Mouse (Mus musculus) liver (tissue): ENCODE results near the gene Ift88.

Experiments
- DNase-seq: peaks from one replicate; pipeline ENCODE4 v3.0.0-alpha.2; 2020; ENCODE audit warnings: mixed read lengths

Ift88 gene

DNA sequence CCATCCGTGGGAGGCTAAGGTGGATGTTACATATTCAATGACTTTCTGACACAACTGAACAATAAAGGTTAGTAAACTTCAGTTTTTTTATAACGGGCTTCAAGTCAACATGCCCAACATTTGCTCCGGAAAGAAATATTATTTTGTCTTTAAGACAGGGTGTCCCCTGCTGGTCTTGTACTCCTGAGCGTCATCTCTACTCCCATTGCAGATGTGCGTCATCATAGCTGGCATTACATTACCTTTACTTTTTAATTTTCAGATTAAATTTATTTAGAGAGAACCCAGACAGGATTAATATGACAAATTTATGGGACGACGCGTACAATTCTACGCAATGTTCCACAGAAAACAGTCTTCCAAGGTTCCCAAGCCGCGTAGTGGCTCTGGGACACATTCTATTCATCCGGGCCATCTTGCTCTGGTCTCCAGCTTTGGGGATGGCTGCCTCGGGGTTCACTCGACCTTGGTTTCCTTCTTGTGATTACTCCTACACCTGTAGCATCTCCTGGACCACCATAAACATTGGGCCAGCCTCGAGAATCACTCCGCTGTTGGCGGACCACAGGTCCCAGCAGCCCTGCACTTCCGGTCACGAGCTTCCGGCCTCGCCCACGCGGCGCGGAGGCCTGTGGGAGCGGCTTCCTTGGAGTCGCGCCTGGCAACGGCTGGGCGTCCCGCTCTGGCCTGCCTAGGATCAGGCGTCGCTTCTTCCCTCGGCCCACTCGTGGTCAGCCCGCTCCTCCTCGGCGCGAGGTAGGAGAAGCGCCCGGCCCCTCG lies at the start of gene Ift88:
TSS of gene Ift88 (plus strand) at position 631 of the 780 bp plus-strand sequence.
- DNase-seq: peak; percentile 89

DNA sequence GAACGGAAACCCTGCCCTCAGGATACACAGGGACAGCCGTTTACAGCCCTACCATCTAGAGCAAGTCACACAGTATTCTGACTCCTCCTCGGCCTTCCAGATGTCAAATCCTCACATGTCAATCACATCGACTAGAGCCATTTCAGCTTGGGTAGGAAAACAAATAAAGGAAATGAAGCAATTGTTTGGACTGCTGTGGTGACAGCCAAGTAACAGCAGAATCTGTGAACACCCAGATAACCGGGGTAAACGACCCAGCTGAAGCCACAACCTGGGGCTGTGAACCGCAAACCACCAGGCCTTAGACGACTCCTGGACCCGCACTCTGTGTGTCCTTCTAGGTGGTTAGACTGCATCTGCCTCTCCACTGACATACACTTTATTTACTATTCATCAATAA lies 48.7 kb upstream of the Ift88 start:
- DNase-seq: no peak

DNA sequence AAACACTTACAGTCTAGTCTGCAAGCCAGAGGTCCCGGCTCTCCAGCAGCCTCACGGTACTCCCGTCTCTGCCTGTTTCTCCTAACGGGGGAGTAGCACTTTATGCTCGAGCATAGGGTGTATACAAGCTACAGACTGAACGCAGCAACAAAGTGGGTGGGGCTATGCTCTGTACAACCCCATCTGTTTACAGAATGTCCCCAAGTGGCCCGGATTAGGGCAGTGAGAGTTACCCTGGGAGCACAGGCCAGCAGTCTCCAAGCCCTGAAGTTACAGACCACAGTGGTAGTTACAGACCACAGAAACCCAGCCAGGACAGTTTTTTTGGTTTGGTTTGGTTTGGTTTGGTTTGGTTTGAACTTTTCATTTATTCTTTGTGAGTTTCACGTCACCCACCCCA lies 47.8 kb upstream of the Ift88 start:
- no peak for DNase-seq

DNA sequence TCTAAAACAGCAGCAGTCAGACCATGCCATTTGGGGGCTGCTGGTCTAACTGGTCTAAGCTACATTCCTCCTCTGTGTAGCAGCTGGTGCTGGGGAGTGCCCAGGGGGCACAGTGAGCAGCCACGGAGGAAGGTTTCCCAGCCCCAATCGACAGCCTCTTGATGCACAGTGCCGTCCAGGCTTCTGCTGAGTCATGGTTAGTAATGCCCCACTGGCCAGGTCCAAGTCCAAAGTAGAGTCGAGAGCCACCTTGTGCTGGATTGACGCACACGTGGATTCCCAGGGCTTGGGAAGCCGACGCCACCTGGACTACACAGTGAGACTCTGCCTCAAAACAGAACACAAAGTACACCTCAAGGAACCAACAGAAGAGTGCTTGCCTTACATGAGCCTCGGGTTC lies 46.9 kb upstream of the Ift88 start:
- peak; percentile 12 for DNase-seq

DNA sequence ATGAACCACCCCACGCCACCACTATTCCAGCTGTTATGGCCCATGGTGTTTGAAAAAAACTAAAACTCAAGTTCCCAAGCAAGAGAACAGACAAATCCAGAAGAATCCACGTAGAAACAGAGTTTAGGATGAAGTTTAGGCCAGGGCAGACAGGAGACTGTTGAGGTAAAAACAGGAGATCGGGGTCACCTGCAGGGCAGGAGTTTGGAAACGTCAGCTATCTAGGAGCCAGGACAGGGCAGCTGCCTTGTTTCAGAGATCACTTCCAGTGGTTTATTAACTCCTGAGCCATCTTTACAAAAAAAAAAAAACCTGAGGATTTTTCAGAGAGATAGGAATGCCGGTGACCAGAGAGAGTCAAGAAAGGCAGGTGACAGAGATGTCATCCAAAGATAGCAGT lies 46.3 kb upstream of the Ift88 start:
- DNase-seq: no peak

DNA sequence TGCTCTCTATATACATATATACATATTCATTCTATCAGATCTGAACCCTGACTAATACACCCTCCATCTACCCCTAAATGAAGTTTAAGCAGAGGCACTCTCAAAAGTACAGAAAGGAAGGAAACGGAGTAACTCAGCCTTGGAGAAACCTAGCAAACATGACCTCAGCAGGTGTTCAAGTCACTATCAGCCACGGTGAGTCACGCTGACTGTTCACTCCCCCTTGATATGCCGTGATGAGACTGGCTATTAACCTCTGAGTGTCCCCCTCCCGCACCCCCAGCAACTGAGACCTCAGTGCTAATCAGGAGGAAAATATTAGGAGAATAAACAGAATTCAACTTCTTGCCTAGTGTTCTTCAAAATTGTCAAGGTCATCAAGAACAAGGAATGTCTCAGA lies 38.2 kb upstream of the Ift88 start:
- no peak for DNase-seq

DNA sequence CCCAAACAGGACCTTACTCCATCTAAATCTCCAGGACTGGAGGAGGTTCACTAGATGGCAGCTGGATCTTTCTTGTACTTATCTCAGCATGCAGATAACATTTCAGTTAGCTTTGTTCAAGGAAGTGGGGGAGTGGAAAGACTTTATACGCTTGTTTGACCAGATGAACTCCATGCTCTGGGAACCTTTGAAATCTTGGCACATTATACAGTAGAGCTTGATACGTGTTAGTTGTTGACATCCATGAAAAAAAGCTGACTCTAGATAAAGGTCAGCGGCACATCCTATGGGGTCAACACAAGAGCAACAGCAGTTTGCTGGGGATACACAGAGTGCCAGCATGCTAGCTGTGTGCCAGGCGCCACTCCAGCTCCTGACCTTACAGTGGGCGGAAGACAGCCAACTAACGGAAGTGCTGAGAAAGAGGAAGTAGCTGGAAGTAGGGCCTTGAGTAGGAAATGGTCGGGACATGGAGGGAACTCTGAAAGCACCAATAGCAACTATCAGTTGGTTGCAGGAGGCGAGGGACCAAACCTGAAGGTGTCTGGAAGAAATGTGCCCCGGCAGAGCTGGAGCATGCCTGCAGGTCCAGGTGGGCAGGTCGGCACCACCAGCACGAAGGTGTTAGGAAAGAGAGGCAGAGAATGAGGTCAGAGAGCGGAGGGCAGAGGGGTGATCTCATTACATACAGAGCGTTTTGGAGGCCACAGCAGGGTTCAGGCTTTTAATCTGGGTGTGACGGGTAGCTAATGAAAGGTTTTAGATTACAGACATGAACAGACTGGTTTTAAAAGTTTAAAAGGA lies 36.9 kb upstream of the Ift88 start:
- DNase-seq: no peak

DNA sequence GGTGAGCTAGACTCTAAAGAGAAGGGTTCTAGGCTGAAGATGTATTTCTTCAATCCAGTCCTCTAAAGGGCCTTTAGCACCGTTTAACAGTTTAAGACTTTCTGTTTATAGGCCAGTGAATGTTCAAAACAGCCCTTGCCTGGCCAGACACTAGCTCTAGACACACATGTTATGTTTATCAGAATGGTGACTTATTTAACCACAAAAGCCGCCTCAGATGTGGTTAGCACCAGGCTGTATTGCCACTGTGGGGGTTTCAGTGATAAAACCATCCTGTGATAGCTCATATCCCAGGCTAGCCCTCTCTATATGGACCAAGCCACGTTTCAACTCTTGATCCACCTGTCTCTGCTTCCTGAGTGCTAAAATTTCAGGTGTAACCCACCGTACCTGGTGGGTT lies 32.2 kb upstream of the Ift88 start:
- DNase-seq: no peak

DNA sequence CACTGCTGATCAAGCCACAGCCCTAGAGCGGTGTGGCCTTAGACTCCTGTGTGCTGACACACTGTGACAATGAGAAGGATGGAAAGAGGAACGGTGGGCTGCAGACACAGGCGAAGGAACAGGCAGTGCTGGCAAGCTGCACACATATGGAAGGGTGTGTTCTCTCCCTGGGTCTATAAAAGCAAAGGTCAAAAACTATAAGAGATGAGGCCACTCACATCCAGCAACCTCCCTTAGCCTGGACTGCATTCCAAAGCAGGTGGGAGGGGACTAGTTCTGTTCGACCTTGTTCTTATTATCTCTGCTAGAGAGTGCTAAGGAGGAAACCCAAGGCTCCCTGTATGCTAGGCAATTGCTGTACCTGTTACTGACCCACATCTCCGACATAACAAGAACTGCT lies 31.6 kb upstream of the Ift88 start:
- no peak for DNase-seq

DNA sequence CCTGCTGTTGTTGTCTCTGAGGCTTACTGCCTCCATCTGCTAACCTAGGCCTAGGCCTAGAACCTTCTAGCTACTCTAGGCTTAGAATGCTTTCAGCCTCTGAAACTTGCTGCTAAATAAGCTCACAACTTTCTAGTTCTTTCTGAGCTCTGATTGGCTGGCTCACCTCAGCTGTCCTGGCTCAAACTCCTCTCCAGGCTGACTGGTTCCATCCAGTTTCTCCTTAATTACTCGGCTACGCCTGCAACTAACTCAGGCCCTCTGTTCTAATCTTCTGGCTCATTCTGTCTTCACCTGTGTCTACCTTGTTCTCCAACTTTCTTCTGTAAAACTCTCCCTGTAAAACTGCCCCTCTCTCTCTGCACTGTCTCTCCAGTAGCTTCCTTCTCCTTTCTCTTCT lies 28.4 kb upstream of the Ift88 start:
- DNase-seq: no peak

DNA sequence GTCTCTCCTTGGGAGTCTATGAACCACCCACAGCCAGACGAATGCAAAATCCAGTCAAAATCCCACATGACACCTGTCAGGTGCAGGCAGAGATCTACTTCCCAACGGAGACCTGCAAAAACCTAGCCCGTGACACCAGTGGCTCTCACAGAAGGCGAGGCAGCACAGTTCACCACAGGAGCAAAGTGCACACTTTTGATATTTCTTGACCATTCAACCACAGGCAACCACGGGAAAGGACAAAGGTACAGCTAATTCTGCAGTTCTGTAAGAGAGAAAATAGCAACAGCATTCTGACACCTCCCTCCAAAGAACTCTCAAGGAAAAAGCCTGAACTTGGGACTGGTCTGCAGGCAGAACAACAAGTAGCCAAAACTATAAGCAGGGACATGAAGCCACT lies 26.6 kb upstream of the Ift88 start:
- DNase-seq: no peak

DNA sequence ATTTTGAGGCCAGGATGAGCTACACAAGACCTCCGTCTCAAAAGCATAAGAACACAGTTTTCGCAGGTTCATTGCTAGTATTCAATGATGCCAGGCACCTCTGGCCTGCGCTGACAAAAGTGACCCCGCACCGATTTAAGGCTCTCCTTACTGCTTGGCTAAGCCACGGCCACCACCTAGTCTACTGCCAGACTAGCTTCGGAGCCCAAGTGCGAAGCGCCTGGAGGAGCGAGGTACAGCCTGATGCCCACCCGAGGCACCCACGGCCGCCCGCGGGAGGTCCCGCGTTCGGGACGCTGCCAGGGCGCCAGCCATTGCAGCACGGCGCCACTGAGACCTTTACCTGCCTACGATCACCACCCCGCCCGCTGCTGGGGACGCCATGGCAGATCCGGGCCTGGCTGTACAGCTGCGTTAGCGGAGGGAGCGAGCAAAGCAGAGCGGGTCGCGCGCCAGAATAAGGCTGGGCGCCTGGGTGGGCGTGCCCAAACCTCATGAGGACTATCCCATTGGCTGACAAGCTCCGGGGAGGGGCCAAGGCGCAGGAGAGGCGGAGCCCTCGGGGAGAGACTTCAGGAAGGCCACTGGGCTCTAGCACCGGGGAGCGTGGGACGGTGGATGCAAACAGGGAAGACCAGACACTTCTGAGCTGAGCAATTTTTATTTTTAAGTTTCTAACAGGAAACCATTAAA lies 25.7 kb upstream of the Ift88 start, which contains the start of gene Cryl1:
TSS of gene Cryl1 (minus strand) at position 465 of the 693 bp plus-strand sequence.
- DNase-seq: peak; percentile 97

DNA sequence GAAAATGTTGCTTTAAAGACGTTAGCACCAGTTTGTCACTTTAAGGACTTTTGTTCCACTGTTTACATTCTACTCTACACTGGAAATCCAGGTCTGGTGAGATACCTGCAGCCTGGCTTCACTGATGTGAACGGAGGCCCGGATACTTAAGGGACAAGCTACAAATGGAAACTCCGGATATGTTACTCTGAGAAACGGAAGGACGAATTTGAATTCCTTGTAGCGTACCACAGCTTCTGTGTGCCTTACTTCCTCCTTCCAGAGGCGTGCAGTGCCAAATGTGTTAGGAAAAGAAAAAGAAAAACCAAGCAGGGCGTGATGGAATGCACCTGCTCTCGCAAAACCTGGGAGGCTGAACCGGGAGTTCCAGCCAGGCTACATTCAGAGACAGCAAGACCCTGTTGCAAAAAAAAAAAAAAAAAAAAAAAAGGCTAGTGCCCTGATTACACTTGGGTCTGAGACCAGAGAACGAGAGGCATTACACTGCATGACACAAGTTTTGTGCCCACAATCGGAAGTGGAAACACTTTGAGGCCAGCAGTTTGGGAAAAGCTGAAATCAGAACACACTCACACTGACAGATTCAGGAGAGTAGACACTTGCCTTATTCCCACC lies 24.9 kb upstream of the Ift88 start:
- no peak for DNase-seq

DNA sequence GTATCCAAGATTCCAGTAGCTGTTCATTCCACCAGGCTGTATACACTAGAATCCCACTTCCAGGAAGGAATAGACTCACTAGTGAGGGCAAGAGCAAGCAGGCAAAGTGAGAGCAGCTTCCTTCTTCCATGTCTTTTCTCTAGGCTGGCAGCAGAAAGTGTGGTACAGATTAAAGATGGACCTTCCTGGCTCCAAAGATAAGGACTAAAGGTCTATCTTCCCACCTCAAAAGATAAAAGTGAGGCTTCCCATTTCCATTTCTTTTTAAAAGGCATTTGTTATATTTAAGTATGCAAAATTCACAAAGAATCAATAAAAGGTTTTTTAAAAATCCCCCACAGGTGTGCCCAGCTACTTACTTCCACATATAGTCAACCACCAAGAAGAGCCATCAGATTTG lies 21.0 kb upstream of the Ift88 start:
- DNase-seq: no peak

DNA sequence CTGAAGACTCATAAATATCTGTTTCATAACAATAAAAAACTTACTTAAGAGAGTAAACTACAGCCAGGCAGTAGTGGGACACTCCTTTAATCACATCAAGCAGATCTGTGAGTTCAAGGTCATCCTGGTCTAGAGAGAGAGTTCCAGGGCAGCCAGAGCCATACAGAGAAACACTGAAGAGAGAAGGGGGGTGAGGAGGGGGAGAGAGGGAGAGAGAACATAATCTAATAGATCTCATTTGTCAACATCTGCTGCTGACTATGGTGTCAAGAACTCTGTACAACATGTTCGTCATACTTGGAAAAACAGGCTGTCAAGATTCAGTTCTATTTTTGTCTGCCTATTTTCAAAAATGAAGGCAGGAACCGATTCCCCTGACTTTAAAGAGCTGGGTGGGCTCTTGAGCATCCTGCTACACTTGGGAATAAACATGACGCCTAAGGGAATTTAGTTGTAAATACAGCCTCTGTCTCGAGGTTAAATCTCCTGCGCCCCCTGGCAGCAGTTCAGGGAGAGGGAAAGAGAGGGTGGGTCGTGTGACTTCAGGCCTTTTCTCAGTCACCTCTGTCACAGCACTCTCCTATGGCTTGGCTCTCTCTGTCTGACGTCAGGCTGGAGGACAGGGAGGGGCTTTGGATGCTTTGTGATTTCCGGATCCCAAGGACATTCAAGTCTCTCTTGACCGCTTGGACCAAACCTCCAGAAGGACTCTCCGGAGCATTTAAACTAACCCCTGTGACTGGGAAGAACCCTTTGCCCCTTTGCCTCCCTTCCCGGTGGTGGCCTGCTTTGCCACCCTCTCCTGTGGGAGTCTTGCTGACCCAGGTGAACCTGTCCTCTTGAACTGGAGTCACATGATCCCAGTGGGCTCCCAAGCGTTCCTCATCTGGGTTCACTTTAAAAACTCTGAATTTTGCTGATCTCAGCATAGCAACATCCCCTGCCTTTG lies 16.5 kb upstream of the Ift88 start:
- DNase-seq: peak; percentile 48

DNA sequence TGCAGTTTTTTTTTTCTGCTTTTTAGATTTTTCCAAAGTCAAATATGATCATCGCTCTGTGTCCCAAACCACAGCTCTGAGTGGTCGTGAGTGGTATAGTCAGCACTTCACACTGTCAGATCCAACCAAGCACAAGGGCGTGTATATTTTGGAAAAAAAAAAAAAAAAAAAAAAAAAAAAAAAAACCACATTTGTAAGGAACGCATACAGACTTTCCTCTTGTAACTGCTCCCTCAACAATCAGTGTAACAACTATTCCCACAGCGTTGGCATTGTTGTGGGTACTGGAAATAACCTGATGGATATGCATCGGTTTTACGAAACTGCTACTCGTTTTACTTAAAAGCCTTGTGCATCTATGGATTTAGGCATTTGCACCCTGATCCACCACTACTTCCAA lies 15.8 kb upstream of the Ift88 start:
- no peak for DNase-seq

DNA sequence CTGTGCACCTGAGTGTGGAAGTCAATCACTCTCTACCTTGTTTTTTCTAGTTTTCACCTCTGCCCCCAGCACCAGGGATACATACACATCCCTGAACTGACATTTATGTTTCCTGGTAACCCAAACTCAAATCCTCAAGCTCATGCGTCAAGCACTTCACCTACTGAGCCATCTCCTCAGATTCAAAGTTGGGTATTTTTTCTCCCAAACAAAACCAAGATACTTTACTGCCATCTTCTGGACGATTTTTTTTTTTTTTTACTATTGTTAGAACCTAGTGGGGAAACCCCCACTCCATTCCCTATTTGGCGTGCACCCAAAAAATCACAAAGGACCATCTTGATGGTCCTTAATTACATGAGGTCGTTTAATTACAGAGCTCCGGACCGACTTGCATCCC lies 14.8 kb upstream of the Ift88 start:
- DNase-seq: no peak

DNA sequence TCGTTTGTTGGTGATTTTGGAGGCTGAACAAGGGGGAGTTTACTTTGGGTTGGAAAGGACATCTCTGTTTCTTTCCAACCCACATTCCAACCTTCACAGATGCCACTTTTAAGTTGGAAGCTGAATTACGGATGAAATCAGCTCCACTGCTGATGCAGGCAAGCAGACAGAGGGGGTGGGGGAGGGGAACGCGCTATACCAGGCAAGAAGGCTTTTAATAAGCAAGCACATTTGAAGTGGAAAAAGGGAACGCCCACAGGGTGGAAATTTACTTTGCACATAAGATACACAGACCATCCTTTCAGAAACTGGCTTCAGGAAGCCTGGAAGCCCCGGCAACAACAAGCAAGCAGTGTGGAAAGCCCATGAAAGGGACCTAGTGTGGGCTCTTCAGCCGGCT lies 11.7 kb upstream of the Ift88 start:
- DNase-seq: no peak

DNA sequence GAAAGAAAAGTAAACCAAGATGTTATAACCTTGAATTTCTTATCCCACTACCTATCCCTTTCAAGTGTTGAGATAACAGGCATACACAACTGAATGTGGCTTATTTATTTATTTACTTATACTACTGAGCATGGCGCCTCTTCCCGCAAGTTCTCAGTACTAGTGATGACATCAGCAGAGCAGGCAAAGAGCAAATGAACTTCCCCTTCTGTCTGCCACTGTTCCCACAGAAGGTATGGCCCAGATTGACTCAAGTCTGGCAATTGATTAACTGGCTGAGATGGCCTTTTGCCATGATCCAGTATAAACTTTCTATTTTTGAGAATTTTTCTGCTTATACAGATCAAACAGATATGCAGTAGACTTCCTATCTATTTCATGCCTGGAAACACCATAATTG lies 6.7 kb upstream of the Ift88 start:
- DNase-seq: no peak

DNA sequence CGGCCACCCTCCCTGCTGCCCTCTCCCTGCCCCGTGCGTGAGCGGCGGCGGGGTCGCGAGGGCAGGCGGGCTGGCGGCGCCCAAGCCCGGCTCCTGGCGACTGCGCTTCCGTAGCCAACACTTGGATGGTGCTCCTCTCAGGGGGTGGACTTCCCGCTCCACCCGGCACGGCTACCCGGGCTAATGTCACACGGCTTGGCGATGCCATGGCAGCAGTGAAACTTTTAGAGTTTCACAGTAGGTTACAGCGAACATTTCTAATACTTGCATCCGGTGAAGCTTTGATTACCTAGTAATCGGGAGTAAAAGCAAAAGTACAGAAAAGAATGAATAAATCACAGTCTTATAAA lies 325 bp downstream of the Ift88 start:
- DNase-seq: no peak

DNA sequence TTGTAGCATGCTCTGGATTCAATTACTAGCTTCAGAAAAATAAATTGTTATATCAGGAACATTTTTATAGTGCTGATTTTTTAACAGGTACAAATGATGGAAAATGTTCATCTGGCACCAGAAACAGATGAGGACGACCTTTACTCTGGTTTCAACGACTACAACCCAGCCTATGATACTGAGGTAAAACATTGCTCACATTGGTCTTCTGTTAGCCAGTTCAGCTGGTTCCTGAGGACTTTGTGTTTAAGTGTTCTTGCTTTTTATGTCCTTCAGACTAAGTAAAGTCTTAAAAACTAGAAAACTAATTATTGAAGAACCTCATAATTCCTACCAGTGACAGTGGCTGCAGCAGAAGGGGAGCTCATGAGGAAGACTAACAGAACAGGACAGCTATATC lies 6.6 kb downstream of the Ift88 start:
- DNase-seq: no peak

DNA sequence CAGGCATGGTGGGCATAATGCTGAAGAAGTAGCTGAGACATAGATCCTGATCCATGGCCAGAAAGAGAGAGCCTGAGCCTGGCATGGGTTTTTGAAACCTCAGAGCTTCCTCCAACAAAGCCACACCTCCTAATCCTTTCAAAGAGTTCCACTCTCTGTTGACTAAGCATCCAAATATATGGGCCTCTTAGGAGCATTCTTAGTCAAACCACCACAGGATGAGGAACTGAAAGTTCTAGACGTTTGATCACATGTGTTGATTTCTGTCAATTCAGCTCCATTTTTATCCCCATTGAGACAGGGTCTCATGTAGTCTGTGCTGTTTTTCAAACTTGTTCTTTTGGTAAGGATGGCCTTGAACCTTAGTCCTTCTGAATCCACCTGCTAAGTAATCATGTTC lies 28.7 kb downstream of the Ift88 start:
- no peak for DNase-seq
